Mouse (Mus musculus) erythroblast, embryonic 14.5 days (primary cell): ENCODE data around the gene Otud7b. TPM values are rescaled to one million over a fixed set of nuclear protein-coding genes. Genes with fewer than 3 reads are reported as not detected.

Experiments
- H3K27me3 ChIP-seq: 2 replicates; pipeline ENCODE4 v1.6.1; 2012; ENCODE audit warnings: inconsistent platforms; ENCODE audit not compliant: control insufficient read depth
- H3K36me3 ChIP-seq: 2 replicates; pipeline ENCODE4 v1.6.1; 2012; ENCODE audit warnings: mild to moderate bottlenecking, inconsistent platforms; ENCODE audit not compliant: control insufficient read depth
- H3K4me1 ChIP-seq: 2 replicates; pipeline ENCODE4 v1.6.1; 2012; ENCODE audit warnings: inconsistent platforms; ENCODE audit not compliant: control insufficient read depth
- H3K4me3 ChIP-seq: replicated peaks from 2 replicates; pipeline ENCODE3; 2012; ENCODE audit warnings: moderate library complexity, mild to moderate bottlenecking, inconsistent platforms
- H3K9me3 ChIP-seq: 2 replicates; pipeline ENCODE4 v1.6.1; 2012; ENCODE audit warnings: low read length, inconsistent platforms, mixed read lengths; ENCODE audit not compliant: control insufficient read depth
- GATA1 ChIP-seq: IDR thresholded peaks from 2 replicates; pipeline ENCODE4 v1.6.1; 2012; ENCODE audit warnings: low read length, inconsistent platforms, mixed read lengths
- TAL1 ChIP-seq: IDR thresholded peaks from 3 replicates; pipeline ENCODE4 v1.6.1; 2012; ENCODE audit warnings: low read length, inconsistent platforms, mixed read lengths
- polyA plus RNA-seq: library from polyadenylated mRNA; stranded (reverse); fragments of >175 nt; gene quantifications from 2 replicates; pipeline ENCODE4 v1.2.3, GENCODE M21; 2012

The Otud7b gene
- polyA plus RNA-seq, 1 experiment, result 1.3 TPM

GRCm38 (mm10) chr3:96179531-96179930, 75.2 kb downstream of the Otud7b start:
- TF ChIP-seq TAL1, result no peak
- TF ChIP-seq GATA1, result no peak
- Histone ChIP-seq H3K27me3 (peaks cover 43% of the 10 kb centered on the region), H3K36me3 (peaks cover 46% of the 10 kb centered on the region), H3K4me1 (peaks cover 17% of the 10 kb centered on the region), H3K4me3 (no peak overlapping the region), H3K9me3 (no peaks in the 10 kb centered on the region)

DNA sequence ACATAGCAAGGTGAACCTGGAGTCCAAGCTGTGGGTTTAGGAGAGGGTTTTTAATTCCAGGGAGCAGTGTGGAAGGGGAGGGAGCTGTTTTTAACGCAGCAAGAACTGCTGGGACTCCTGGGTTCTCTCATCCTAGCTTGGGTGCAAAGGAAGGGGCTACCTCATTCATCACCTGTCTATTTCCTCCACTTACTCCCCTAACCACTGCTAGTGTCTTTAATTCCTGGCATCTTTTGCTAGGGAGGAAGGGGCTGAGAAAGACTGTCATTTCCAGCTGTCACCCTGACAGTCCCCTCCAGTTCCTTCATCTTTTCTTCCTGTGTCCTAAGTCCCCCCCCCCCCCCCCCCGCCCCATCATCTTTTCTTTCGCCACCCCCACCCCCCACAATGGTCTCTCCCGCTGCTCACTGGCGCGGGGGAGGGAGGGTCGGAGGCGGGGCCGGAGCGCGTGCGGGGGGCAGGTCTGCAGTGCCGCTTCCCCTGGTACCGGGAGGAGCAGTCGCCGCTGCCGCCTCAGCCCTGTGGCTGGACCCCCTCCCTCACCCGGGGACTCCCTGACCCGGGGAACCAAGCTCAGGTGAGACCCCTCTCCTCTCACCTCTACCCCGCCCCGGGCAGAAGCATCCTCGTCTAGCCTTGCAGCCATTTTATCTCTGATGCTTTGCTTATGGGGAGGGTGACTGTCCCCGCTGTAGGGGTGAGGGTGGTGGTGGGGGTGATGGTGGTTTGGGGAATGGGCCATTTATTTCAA, 76.6 kb downstream of the Otud7b start, which contains the start of gene Sv2a:
Gene Sv2a, plus strand, starts transcription at position 425 of the 751 bp plus-strand sequence.
- Histone ChIP-seq H3K9me3 (no peaks in the 10 kb centered on the region), H3K36me3 (peaks cover 32% of the 10 kb centered on the region), H3K4me1 (peaks cover 9% of the 10 kb centered on the region), H3K27me3 (peaks cover 51% of the 10 kb centered on the region), H3K4me3 (peak within 1 kb of the TSS; percentile 41)
- no peak for TF ChIP-seq GATA1
- TF ChIP-seq TAL1, result no peak

DNA sequence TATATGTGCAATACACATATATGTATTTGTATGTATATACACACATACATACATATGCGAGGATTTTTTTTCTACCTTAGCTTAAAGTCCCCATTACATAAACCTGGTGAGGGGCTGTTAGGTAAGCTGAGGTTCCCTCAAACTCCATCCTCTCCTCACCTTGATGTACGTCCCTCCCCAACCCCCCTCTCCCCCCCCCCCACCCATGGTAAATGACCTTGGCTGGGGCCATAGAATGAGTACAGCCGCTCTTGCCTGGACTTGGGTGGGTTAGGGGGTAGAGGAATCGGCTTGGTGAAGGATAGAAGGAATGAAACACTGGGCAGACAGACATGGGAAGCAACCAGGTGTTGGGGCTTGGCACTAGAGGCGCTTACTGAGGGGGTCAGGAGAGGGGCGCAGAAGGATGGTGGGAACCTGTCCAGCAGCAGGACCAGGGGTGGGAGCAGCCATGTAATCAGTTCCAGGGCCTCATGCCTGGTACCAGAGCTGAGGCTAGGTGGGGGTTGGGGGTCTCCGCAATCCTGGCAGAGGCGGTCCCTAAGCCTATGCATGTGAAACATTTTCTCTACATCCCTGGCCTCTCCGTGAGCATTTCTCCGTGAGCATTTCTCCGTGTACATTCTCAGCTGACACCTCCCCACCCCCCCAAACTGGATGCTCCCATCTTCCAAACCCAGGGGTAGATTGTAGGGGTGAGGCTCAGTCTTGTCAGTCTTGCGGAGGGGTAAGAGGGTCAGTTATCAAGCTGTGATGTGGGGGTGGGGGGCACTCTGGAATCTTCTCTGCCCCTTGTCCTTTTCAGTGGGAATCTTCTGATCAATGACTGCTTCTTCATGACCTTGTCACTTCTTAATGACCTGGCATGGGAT, 77.4 kb downstream of the Otud7b start:
- Histone ChIP-seq H3K4me1 (peaks cover 9% of the 10 kb centered on the region), H3K9me3 (no peaks in the 10 kb centered on the region), H3K27me3 (peaks cover 54% of the 10 kb centered on the region), H3K4me3 (no peak overlapping the region), H3K36me3 (peaks cover 24% of the 10 kb centered on the region)
- no peak for TF ChIP-seq GATA1
- no peak for TF ChIP-seq TAL1

DNA sequence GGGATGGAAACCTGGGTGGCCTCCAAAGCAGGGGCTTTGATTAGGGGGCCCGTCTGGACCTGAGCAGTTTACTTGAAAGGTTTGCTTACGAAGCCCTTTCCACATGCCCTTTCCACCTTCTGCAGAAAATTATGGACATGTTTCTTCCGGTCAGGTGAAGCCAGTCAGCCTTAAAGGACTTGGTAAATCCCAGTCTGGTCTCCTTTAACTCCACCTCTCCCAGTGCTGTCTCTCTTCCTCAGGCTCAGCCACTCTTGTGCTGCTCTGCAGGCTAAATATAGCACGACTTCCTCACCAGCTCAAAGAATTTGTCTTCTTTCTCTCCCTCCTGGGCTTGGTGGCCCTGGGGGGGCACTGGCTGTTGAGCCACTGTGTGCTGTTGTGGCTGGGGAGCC, 78.1 kb downstream of the Otud7b start:
- H3K27me3 ChIP-seq, result peaks cover 57% of the 10 kb centered on the region
- peaks cover 19% of the 10 kb centered on the region for H3K36me3 ChIP-seq
- no peak for TF ChIP-seq TAL1
- TF ChIP-seq GATA1, result no peak
- peaks cover 9% of the 10 kb centered on the region for H3K4me1 ChIP-seq
- H3K9me3 ChIP-seq, result no peaks in the 10 kb centered on the region
- H3K4me3 ChIP-seq, result no peak overlapping the region

GRCm38 (mm10) chr3:96192977-96193376, 88.7 kb downstream of the Otud7b start:
- no peaks in the 10 kb centered on the region; the same call in 1 of the 2 replicates for H3K36me3 ChIP-seq
- H3K4me1 ChIP-seq, result peaks cover 20% of the 10 kb centered on the region
- TF ChIP-seq GATA1 (no peak), TAL1 (no peak)
- H3K4me3 ChIP-seq, result no peak overlapping the region
- peaks cover 32% of the 10 kb centered on the region for H3K27me3 ChIP-seq
- peaks cover 5% of the 10 kb centered on the region for H3K9me3 ChIP-seq

- Histone ChIP-seq H3K4me1 (peaks cover 34% of the 10 kb centered on the region), H3K36me3 (no peaks in the 10 kb centered on the region; the same call in 1 of the 2 replicates), H3K4me3 (no peak overlapping the region), H3K9me3 (peaks cover 5% of the 10 kb centered on the region), H3K27me3 (peaks cover 30% of the 10 kb centered on the region)
- no peak for TF ChIP-seq GATA1
- no peak for TF ChIP-seq TAL1
Measured at GRCm38 (mm10) chr3:96194966-96195365, 90.6 kb downstream of the Otud7b start.

- TF ChIP-seq TAL1 (no peak), GATA1 (no peak)
Measured at GRCm38 (mm10) chr3:96195616-96196313, 91.4 kb downstream of the Otud7b start.

GRCm38 (mm10) chr3:96196437-96197128, 92.3 kb downstream of the Otud7b start:
- Histone ChIP-seq H3K36me3 (no peaks in the 10 kb centered on the region; the same call in 1 of the 2 replicates), H3K4me3 (peak overlapping the region; percentile 85), H3K27me3 (peaks cover 23% of the 10 kb centered on the region), H3K9me3 (peaks cover 5% of the 10 kb centered on the region), H3K4me1 (peaks cover 34% of the 10 kb centered on the region)
- no peak for TF ChIP-seq GATA1
- no peak for TF ChIP-seq TAL1

More at GRCm38 (mm10) chr3:96195616-96196313, 91.4 kb downstream of the Otud7b start:
- H3K4me3 ChIP-seq, result no peak overlapping the region
- H3K36me3 ChIP-seq, result no peaks in the 10 kb centered on the region; the same call in 1 of the 2 replicates
- peaks cover 5% of the 10 kb centered on the region for H3K9me3 ChIP-seq
- peaks cover 34% of the 10 kb centered on the region for H3K4me1 ChIP-seq
- H3K27me3 ChIP-seq, result peaks cover 23% of the 10 kb centered on the region
